Mouse (Mus musculus) cerebral cortex, adult 2 months (tissue): ENCODE measurements around the gene Zfp462.

Experiments used
- WGBS: fragments of 180-500 bp; shearing (Covaris S2); methylation state at CpG from one replicate; pipeline ENCODE4 v1.1.7; 2018; 5-methylcytosine and 5-hydroxymethylcytosine counted together

The Zfp462 gene

GRCm38 (mm10) chr4:54998146-54998841 lies 53.4 kb downstream of the Zfp462 start:
- 60% methylated on average over 9 of the region's 9 CpGs for WGBS

- 79% methylated on average over 5 of the region's 5 CpGs for WGBS
Measured at GRCm38 (mm10) chr4:54999556-54999955, 54.7 kb downstream of the Zfp462 start.

GRCm38 (mm10) chr4:55001386-55001785 lies 56.5 kb downstream of the Zfp462 start:
- WGBS: 65% methylated on average over 3 of the region's 3 CpGs

- WGBS: 68% methylated on average over 6 of the region's 6 CpGs
Measured at GRCm38 (mm10) chr4:55003128-55003527, 58.3 kb downstream of the Zfp462 start.

GRCm38 (mm10) chr4:55005066-55005465 lies 60.2 kb downstream of the Zfp462 start:
- 21% methylated on average over 4 of the region's 4 CpGs for WGBS

GRCm38 (mm10) chr4:55005521-55005969 lies 60.7 kb downstream of the Zfp462 start:
- 18% methylated on average over 9 of the region's 9 CpGs for WGBS

DNA sequence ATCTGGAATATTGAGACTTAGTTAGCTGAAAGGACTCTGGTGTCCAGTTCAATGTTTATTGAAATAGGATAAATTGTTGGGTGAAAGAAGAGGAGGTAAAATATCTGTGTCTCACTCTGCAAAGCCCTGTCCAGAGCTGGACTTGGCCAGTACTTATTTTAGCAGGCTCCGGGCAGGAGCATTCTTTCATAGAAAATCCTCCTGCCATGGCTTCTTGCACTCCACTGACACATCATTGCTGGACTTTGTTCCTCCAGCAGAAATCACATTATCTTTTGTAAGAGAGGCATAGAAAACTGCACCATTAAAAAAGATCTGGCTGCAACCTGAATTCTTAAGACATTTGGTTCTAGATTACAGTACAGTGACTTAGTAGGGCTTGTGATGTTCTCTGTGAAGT lies 61.2 kb downstream of the Zfp462 start:
- WGBS: 70% methylated on average over 1 of the region's 1 CpGs

GRCm38 (mm10) chr4:55008616-55009015 lies 63.8 kb downstream of the Zfp462 start:
- 95% methylated on average over 14 of the region's 14 CpGs for WGBS

- WGBS: 81% methylated on average over 12 of the region's 12 CpGs
Measured at GRCm38 (mm10) chr4:55011391-55011790, 66.5 kb downstream of the Zfp462 start.

DNA sequence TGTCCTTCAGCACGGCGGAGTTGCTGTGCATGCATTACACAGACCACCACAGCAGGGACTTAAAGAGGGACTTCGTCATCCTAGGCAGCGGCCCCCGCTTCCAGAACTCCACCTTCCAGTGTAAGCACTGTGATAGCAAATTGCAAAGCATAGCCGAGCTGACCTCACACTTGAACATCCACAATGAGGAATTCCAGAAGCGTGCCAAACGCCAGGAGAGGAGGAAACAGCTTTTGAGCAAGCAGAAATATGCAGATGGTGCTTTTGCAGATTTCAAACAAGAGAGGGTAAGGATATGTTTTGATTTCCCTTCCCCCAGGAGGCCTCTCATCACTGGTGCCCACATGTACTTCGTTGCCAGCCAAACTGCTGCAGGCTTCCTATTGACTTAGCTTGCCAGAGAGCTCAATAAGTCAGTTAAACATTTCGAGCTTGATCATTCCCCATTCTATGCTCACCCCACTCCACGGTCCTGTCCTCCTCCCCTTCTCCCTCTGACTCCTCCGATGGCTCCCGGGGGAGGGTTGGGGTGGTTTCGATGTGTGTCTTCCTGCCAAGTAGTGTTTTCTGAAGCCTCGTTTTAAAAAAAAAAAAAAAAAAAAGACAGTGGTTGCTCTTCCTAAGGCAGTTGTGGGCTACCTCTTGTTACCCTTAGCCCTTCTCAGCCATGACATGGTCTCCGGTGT lies 68.9 kb downstream of the Zfp462 start:
- WGBS: 35% methylated on average over 16 of the region's 16 CpGs

DNA sequence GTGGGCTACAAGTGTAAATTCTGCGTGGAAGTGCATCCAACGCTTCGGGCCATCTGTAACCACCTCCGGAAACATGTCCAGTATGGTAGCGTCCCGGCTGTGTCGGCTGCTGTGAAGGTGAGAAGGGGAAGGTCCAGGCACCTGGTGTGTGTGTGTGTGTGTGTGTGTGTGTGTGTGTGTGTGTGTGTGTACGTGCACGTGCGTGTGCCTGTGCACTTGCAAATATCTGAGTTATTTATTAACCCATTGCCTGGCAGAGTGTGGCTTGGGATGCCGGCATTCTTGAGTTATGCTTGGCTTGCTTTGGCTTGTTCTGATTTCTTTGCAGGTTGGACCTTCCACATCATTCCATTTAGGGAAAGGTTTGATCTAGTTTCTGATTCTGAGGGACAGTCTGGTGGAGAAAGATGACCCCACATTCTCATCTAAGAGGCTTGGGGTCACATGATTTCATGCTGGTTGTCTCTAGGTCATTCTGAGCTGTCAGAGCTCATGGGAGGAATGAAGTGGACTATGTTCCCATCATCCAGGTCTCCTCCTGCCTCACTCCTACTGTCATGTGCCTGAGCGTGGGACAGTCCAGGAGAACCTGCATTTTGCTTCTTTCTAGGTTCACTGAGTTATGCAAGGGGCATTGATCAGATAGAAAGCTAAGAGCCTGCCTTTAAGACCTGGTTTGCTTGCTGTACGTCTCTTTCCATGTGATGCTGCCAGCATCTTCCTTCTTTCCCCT lies 70.0 kb downstream of the Zfp462 start:
- WGBS: 85% methylated on average over 13 of the region's 13 CpGs

DNA sequence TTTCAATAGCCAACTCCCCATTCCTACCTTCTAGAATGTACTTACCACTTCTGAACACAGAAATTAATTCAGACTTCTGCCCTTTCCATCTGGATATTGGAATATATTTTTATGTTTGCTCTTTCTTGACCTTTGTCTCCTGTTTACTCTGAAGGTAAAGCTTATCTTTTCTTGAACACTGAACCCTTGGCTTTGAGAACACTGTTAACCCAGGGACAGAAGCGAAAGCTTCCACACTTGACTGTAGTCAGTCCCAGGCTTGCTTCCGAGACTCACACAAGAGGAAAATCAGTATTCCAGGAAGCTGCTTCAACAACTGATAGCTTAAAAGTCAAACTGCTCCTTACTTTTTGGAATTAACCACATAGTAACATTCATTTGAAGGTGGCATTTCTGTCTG lies 70.7 kb downstream of the Zfp462 start:
- WGBS: 97% methylated on average over 2 of the region's 2 CpGs

- 73% methylated on average over 10 of the region's 10 CpGs for WGBS
Measured at GRCm38 (mm10) chr4:55026109-55026646, 81.3 kb downstream of the Zfp462 start.

DNA sequence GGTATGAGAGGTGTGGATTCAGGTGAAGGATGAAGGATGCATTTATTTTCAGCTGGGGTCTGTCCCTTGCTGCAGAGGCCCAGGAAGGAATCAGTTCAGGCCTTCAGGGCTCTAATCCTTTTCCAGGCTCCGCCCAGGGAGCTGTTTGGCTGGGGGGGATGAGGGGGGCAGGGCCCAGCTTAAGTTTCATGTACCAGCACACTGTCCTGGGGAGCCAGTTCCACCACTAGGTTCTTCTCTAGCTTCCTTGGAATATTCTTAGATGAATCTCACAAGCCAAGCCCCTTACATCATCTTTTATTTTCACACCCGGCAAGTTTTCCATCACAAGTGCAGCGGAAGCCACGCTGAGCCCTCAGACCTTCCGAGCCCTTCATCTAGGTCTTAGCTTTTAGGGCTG lies 85.6 kb downstream of the Zfp462 start:
- WGBS: 75% methylated on average over 5 of the region's 5 CpGs

GRCm38 (mm10) chr4:55032317-55032930 lies 87.6 kb downstream of the Zfp462 start:
- WGBS: 51% methylated on average over 8 of the region's 8 CpGs

DNA sequence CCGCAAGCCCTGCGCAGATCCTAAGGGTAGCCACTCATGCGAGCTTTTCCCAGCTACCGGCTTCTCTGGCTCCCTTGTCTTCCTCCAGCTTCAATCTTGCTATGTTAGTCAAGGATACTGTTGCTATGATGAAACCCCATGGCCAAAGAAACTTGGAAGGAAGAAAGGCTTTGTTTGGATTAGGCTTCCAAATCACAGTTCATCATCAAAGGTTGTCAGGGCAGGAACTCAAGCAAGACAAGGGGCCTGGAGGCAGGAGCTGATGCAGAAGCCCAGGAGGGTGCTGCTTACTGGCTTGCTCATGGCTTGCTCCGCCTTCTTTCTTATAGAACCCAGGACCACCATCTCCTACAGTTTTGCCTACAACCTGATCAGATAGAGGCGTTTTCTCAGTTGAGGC lies 88.6 kb downstream of the Zfp462 start:
- 88% methylated on average over 6 of the region's 6 CpGs for WGBS

GRCm38 (mm10) chr4:55038139-55038538 lies 93.3 kb downstream of the Zfp462 start:
- 88% methylated on average over 6 of the region's 6 CpGs for WGBS

- 41% methylated on average over 8 of the region's 8 CpGs for WGBS
Measured at GRCm38 (mm10) chr4:55040258-55040964, 95.6 kb downstream of the Zfp462 start.

GRCm38 (mm10) chr4:55041106-55041730 lies 96.4 kb downstream of the Zfp462 start:
- 67% methylated on average over 6 of the region's 6 CpGs for WGBS

DNA sequence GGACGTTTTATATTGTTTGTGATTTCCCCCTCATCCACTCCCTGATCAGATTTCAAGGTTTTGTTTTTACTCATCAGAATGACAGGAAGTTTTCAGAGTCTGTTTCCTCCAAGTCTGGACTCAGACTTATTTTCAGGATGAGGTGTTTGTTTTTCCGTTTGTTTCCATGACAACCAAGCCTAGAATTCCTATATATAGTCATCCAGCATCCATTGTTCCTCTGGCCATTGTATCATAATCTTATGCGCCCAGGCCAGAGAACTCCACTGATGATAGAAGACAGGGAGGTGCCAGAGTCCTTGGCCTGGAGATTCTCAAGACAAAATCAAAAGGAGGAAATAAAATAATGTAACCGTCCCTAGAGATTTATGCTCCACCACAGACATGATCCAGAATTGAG lies 97.7 kb downstream of the Zfp462 start:
- WGBS: 52% methylated on average over 4 of the region's 4 CpGs

GRCm38 (mm10) chr4:55047266-55047665 lies 102.4 kb downstream of the Zfp462 start:
- WGBS: 59% methylated on average over 7 of the region's 7 CpGs
